Mouse (Mus musculus) cerebellum, adult 2 months (tissue): ENCODE results near the gene Atp5e. TPM values are rescaled to one million over a fixed set of nuclear protein-coding genes. Genes with fewer than 3 reads are reported as not detected.

ENCODE experiments used
- DNase-seq, 2 experiments: peaks; one replicate each; pipeline ENCODE4 v3.0.0; 2021
- H3K27ac ChIP-seq: fragments of 200-500 bp; 2 replicates; pipeline ENCODE4 v1.5.1; 2012; ENCODE audit warnings: low read length, control low read depth, inconsistent platforms; ENCODE audit not compliant: insufficient read depth
- H3K27me3 ChIP-seq: fragments of 200-500 bp; 2 replicates; pipeline ENCODE4 v1.6.1; 2012; ENCODE audit warnings: inconsistent platforms, mild to moderate bottlenecking, low read length, moderate library complexity; ENCODE audit not compliant: control insufficient read depth, insufficient read depth
- H3K4me1 ChIP-seq: fragments of 200-500 bp; 2 replicates; pipeline ENCODE4 v1.6.1; 2011; ENCODE audit warnings: low read length; ENCODE audit not compliant: control insufficient read depth, insufficient read depth
- H3K4me3 ChIP-seq: fragments of 200-500 bp; replicated peaks from 2 replicates; pipeline ENCODE3; 2011; ENCODE audit warnings: mild to moderate bottlenecking, low read depth, low read length, control low read depth; ENCODE audit not compliant: insufficient read depth
- CTCF ChIP-seq: fragments of 200-500 bp; IDR thresholded peaks from 2 replicates; pipeline ENCODE4 v1.5.1; 2011; ENCODE audit warnings: low read depth, mild to moderate bottlenecking, control low read depth, low read length, moderate library complexity, borderline replicate concordance; ENCODE audit not compliant: insufficient read depth
- POLR2A ChIP-seq: fragments of 200-500 bp; IDR thresholded peaks from 2 replicates; pipeline ENCODE4 v1.6.1; 2011; ENCODE audit warnings: low read length, control low read depth, borderline replicate concordance; ENCODE audit not compliant: insufficient read depth
- WGBS: fragments of 180-500 bp; shearing (Covaris S2); methylation state at CpG from one replicate; pipeline ENCODE4 v1.1.7; 2018; 5-methylcytosine and 5-hydroxymethylcytosine counted together
- polyA plus RNA-seq: library from polyadenylated mRNA; depleted of rRNA; stranded (reverse); fragments of >200 nt; gene quantifications from 2 replicates; pipeline ENCODE4 v1.2.3, GENCODE M21; 2012

Gene Atp5e
- polyA plus RNA-seq, 1 experiment: 697 TPM

GRCm38 (mm10) chr2:174438181-174438580 lies 25.7 kb downstream of the Atp5e start:
- H3K4me3 ChIP-seq: peak overlapping the region; percentile 89
- TF ChIP-seq CTCF: no peak
- no peak for TF ChIP-seq POLR2A
- WGBS: 63% methylated on average over 11 of the region's 11 CpGs
- no peaks in the 10 kb centered on the region; the same call in 1 of the 2 replicates for H3K4me1 ChIP-seq
- H3K27ac ChIP-seq: no peak overlapping the region
- DNase-seq: no peak
- H3K27me3 ChIP-seq: no peaks in the 10 kb centered on the region

GRCm38 (mm10) chr2:174437697-174437982 lies 26.3 kb downstream of the Atp5e start:
- Histone ChIP-seq H3K4me1 (no peaks in the 10 kb centered on the region; the same call in 1 of the 2 replicates), H3K27me3 (no peaks in the 10 kb centered on the region), H3K4me3 (no peak overlapping the region), H3K27ac (no peak overlapping the region)
- DNase-seq: no peak
- TF ChIP-seq CTCF (no peak), POLR2A (no peak)
- WGBS: 96% methylated on average over 4 of the region's 4 CpGs

GRCm38 (mm10) chr2:174436916-174437696 lies 26.8 kb downstream of the Atp5e start:
- 92% methylated on average over 7 of the region's 7 CpGs for WGBS
- H3K27me3 ChIP-seq: no peaks in the 10 kb centered on the region
- no peak overlapping the region for H3K27ac ChIP-seq
- no peak overlapping the region for H3K4me3 ChIP-seq
- no peak for DNase-seq
- TF ChIP-seq POLR2A: no peak
- TF ChIP-seq CTCF: no peak
- no peaks in the 10 kb centered on the region; the same call in 1 of the 2 replicates for H3K4me1 ChIP-seq

- 92% methylated on average over 25 of the region's 26 CpGs for WGBS
- TF ChIP-seq POLR2A (no peak), CTCF (no peak)
- no peak for DNase-seq
Measured at GRCm38 (mm10) chr2:174436076-174436701, 27.7 kb downstream of the Atp5e start.

GRCm38 (mm10) chr2:174434943-174435342 lies 29.0 kb downstream of the Atp5e start:
- H3K4me3 ChIP-seq: no peak overlapping the region
- no peak for TF ChIP-seq CTCF
- no peak for TF ChIP-seq POLR2A
- 95% methylated on average over 9 of the region's 9 CpGs for WGBS
- no peak overlapping the region for H3K27ac ChIP-seq
- no peak for DNase-seq
- H3K4me1 ChIP-seq: no peaks in the 10 kb centered on the region; the same call in 1 of the 2 replicates
- H3K27me3 ChIP-seq: no peaks in the 10 kb centered on the region

More at GRCm38 (mm10) chr2:174436076-174436701, 27.7 kb downstream of the Atp5e start:
- Histone ChIP-seq H3K27me3 (no peaks in the 10 kb centered on the region), H3K4me1 (no peaks in the 10 kb centered on the region; the same call in 1 of the 2 replicates), H3K4me3 (no peak overlapping the region), H3K27ac (no peak overlapping the region)

- Histone ChIP-seq H3K4me3 (no peak overlapping the region), H3K4me1 (no peaks in the 10 kb centered on the region), H3K27me3 (no peaks in the 10 kb centered on the region), H3K27ac (no peak overlapping the region)
- TF ChIP-seq POLR2A (no peak), CTCF (no peak)
- no peak for DNase-seq
- WGBS: 84% methylated on average over 10 of the region's 10 CpGs
Measured at GRCm38 (mm10) chr2:174428996-174429591, 34.8 kb downstream of the Atp5e start.

GRCm38 (mm10) chr2:174428076-174428835 lies 35.6 kb downstream of the Atp5e start:
- WGBS: 82% methylated on average over 18 of the region's 18 CpGs
- no peak for TF ChIP-seq CTCF
- no peak for TF ChIP-seq POLR2A

More at GRCm38 (mm10) chr2:174428076-174428835, 35.6 kb downstream of the Atp5e start:
- Histone ChIP-seq H3K4me1 (no peaks in the 10 kb centered on the region), H3K27me3 (no peaks in the 10 kb centered on the region), H3K4me3 (no peak overlapping the region), H3K27ac (no peak overlapping the region)
- DNase-seq: no peak
